Mouse (Mus musculus): ENCODE measurements around the gene Supt5. TPM values are rescaled to one million over a fixed set of nuclear protein-coding genes. Genes with fewer than 3 reads are reported as not detected.

Supt5 gene
- polyA plus RNA-seq, 1 experiment from 2014 or later: 107 TPM

GRCm38 (mm10) chr7:28334534-28334933 lies 4.0 kb downstream of the Supt5 start:
- Histone ChIP-seq H3K9me3 (no peaks in the 10 kb centered on the region), H3K27me3 (ENCODE audit: insufficient read depth, poor library complexity, severe bottlenecking) (no peaks in the 10 kb centered on the region), H3K36me3 (peaks cover 70% of the 10 kb centered on the region), H3K4me1 (replicated peaks) (peaks cover 11% of the 10 kb centered on the region), H3K4me3 (no peak overlapping the region), H3K27ac (no peak overlapping the region)
- 95% methylated on average over 4 of the region's 4 CpGs for WGBS
- DNase-seq (ENCODE audit: low spot score): no peak

DNA sequence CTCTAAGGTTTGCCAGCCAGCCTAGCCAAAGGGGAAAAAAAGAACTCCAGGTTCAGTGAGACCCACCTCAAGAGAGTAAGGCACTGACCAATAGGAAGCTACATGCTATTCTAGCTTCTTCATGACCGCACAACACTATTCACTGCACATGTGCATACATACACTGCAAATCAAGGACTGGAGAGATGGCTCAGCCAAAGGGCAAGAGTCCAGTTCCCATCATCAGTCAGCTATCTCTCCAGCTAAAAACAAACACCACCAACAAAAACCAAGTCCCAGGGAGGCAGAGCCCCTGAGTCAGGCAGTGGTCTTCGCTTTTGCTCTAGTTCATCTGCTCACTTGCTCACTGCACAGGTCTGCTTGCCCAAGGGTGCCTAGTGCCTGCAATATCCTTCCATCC lies 10.3 kb downstream of the Supt5 start:
- H3K9me3 ChIP-seq: no peaks in the 10 kb centered on the region
- WGBS: 97% methylated on average over 2 of the region's 2 CpGs
- no peaks in the 10 kb centered on the region for H3K4me1 ChIP-seq (replicated peaks)
- no peak overlapping the region for H3K27ac ChIP-seq
- peaks cover 99% of the 10 kb centered on the region for H3K36me3 ChIP-seq
- DNase-seq (ENCODE audit: low spot score): no peak
- no peaks in the 10 kb centered on the region for H3K27me3 ChIP-seq (ENCODE audit: insufficient read depth, poor library complexity, severe bottlenecking)
- no peak overlapping the region for H3K4me3 ChIP-seq

- Histone ChIP-seq H3K27me3 (ENCODE audit: insufficient read depth, poor library complexity, severe bottlenecking) (no peaks in the 10 kb centered on the region), H3K4me1 (replicated peaks) (no peaks in the 10 kb centered on the region), H3K9me3 (no peaks in the 10 kb centered on the region), H3K27ac (no peak overlapping the region), H3K4me3 (no peak overlapping the region), H3K36me3 (peaks cover 100% of the 10 kb centered on the region)
- DNase-seq (ENCODE audit: low spot score): no peak
- 84% methylated on average over 4 of the region's 4 CpGs for WGBS
Measured at GRCm38 (mm10) chr7:28326457-28326856, 12.1 kb downstream of the Supt5 start.

GRCm38 (mm10) chr7:28325293-28325692 lies 13.3 kb downstream of the Supt5 start:
- H3K36me3 ChIP-seq: peaks cover 100% of the 10 kb centered on the region
- H3K9me3 ChIP-seq: no peaks in the 10 kb centered on the region
- H3K4me1 ChIP-seq (replicated peaks): no peaks in the 10 kb centered on the region
- no peaks in the 10 kb centered on the region for H3K27me3 ChIP-seq (ENCODE audit: insufficient read depth, poor library complexity, severe bottlenecking)
- H3K27ac ChIP-seq: no peak overlapping the region
- no peak for DNase-seq (ENCODE audit: low spot score)
- no peak overlapping the region for H3K4me3 ChIP-seq
- WGBS: 97% methylated on average over 8 of the region's 8 CpGs

GRCm38 (mm10) chr7:28321974-28322720 lies 16.4 kb downstream of the Supt5 start:
- H3K36me3 ChIP-seq: peaks cover 100% of the 10 kb centered on the region
- no peak overlapping the region for H3K27ac ChIP-seq
- DNase-seq (ENCODE audit: low spot score): no peak
- no peaks in the 10 kb centered on the region for H3K27me3 ChIP-seq (ENCODE audit: insufficient read depth, poor library complexity, severe bottlenecking)
- H3K4me1 ChIP-seq (replicated peaks): no peaks in the 10 kb centered on the region
- 94% methylated on average over 15 of the region's 15 CpGs for WGBS
- no peaks in the 10 kb centered on the region for H3K9me3 ChIP-seq
- H3K4me3 ChIP-seq: no peak overlapping the region

DNA sequence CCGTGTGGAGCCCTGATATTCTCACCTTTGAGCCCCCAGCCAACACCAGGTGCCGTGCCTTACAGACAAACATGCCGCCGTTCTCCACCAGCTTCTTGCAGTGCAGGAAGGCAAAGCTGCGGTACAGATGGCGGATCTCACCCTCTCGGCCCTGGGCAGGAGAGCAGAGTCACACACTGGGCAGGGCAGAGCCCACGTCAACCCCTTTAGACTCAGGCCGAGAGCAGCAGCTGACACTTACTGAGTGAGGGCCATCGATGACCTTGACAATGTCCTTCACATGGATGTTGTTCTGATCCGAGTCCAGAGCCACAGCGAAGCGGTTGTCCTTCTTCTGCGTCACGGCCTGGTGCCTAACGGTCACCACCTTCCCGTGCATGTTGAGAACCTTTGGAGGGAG lies 19.8 kb downstream of the Supt5 start:
- WGBS: 94% methylated on average over 17 of the region's 17 CpGs
- peaks cover 99% of the 10 kb centered on the region for H3K36me3 ChIP-seq
- no peaks in the 10 kb centered on the region for H3K27me3 ChIP-seq (ENCODE audit: insufficient read depth, poor library complexity, severe bottlenecking)
- no peaks in the 10 kb centered on the region for H3K9me3 ChIP-seq
- H3K27ac ChIP-seq: no peak overlapping the region
- no peak overlapping the region for H3K4me3 ChIP-seq
- no peak for DNase-seq (ENCODE audit: low spot score)
- H3K4me1 ChIP-seq (replicated peaks): no peaks in the 10 kb centered on the region

DNA sequence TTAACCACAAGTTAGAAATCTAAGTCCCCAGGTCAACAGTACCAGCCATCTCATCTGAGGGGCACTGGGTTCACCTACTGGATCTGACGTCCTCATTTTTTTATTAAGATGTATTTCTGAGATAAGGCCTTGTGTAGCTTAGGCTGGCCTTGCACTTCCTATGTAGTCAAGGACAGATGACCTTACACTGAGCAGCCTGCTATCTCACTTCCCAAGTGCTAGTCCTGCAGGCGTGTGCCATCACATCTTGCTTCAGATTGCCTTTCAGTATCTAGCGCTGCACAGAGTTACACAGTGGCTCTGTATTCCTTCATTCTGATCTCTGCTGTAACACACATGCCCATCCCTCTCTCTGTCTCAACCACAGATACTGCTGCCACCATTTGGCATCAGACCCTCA lies 20.5 kb downstream of the Supt5 start:
- DNase-seq (ENCODE audit: low spot score): no peak
- WGBS: 91% methylated on average over 3 of the region's 3 CpGs
- H3K36me3 ChIP-seq: peaks cover 92% of the 10 kb centered on the region

DNA sequence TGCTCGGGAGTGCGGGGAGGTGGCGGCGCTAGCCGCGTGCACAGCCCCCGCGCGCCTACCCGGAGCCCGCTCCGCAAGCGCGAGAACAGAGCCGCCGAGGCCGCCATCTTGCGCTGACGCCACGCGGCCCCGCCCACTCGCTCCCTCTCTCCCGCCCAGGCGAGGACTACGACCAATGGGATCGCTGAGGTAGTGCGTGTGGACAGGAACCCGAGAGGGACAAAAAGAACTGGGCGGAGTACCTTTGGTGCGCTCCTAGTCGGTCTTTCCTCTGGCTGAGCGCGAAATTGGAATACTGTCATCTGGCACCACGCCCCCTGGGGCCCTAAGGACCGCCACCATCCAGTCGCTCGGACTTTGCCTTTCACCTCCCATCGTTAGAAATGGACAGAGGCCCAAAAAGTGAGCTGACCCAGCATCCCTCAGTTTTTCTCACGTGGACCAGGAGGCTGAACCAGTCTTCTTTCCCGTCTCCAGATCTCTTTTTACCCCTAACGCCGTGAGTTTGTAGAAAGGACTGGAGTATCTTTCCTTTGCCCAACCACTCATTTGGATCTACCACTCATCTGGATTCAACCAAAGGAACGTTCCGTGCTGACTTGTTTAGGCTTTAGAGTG lies 26.5 kb downstream of the Supt5 start, which contains the start of gene Timm50:
Gene Timm50, minus strand, starts transcription at position 147 of the 618 bp plus-strand sequence.
- Histone ChIP-seq H3K4me3 (peak within 1 kb of the TSS; percentile 80), H3K27me3 (ENCODE audit: insufficient read depth, poor library complexity, severe bottlenecking) (no peaks in the 10 kb centered on the region), H3K9me3 (no peaks in the 10 kb centered on the region), H3K27ac (peak within 1 kb of the TSS; percentile 95), H3K4me1 (replicated peaks) (peaks cover 49% of the 10 kb centered on the region), H3K36me3 (peaks cover 67% of the 10 kb centered on the region)
- DNase-seq (ENCODE audit: low spot score): peak; percentile 96
- WGBS: under 1% methylated on average over 45 of the region's 45 CpGs

More for the DNA sequence above, 20.5 kb downstream of the Supt5 start:
- Histone ChIP-seq H3K27ac (no peak overlapping the region), H3K27me3 (ENCODE audit: insufficient read depth, poor library complexity, severe bottlenecking) (no peaks in the 10 kb centered on the region), H3K4me1 (replicated peaks) (no peaks in the 10 kb centered on the region), H3K4me3 (no peak overlapping the region), H3K9me3 (no peaks in the 10 kb centered on the region)

GRCm38 (mm10) chr7:28311151-28311925 lies 27.2 kb downstream of the Supt5 start:
- H3K27me3 ChIP-seq (ENCODE audit: insufficient read depth, poor library complexity, severe bottlenecking): no peaks in the 10 kb centered on the region
- H3K9me3 ChIP-seq: no peaks in the 10 kb centered on the region
- H3K4me1 ChIP-seq (replicated peaks): peaks cover 49% of the 10 kb centered on the region
- H3K4me3 ChIP-seq: peak overlapping the region; percentile 80
- WGBS: 9% methylated on average over 35 of the region's 35 CpGs
- peaks cover 67% of the 10 kb centered on the region for H3K36me3 ChIP-seq
- DNase-seq (ENCODE audit: low spot score): no peak
- peak overlapping the region; percentile 95 for H3K27ac ChIP-seq

DNA sequence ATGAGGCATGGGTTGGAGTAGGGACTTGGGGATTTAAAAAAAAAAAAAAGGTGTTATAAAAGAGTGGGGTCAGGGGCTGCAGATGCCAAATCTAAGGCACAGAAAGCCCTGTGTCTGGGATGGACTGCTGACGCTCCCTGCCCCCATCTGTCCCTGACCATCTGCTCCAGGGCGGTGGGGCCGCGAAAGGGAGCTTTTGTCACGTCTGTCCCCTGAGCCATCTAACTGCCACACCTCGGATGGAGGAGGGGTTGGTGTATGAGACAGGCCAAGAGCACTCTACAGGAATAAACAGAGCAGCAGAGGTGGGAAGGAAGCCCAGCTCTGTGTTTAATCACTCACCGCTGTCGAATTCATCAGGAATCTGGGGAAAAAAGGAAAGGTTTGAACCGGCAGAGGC lies 28.8 kb downstream of the Supt5 start:
- peaks cover 49% of the 10 kb centered on the region for H3K4me1 ChIP-seq (replicated peaks)
- no peaks in the 10 kb centered on the region for H3K27me3 ChIP-seq (ENCODE audit: insufficient read depth, poor library complexity, severe bottlenecking)
- 53% methylated on average over 9 of the region's 9 CpGs for WGBS
- DNase-seq (ENCODE audit: low spot score): peak; percentile 70
- H3K27ac ChIP-seq: peak overlapping the region; percentile 95
- peaks cover 67% of the 10 kb centered on the region for H3K36me3 ChIP-seq
- H3K4me3 ChIP-seq: peak overlapping the region; percentile 80
- no peaks in the 10 kb centered on the region for H3K9me3 ChIP-seq

DNA sequence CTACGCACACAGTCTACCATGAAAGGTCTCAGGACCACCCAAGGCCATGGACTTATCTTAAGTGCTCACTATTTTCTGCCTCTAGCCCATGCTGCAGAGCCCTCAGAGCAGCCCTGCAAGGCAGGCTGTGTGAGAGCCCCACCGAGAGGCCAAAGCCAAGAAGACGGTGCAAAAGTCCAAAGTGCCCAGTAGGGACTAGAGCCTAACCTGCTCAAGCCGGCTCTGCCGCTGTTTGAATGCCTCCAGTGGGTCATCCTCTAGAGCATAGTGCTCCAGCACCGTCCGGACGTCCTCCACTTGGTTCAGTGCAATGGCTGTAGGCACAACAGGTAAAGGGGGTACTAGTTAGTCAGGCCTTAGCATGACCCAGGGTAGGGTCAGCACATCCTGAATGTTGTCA lies 32.3 kb downstream of the Supt5 start:
- no peak overlapping the region for H3K27ac ChIP-seq
- H3K36me3 ChIP-seq: peaks cover 59% of the 10 kb centered on the region
- H3K4me1 ChIP-seq (replicated peaks): peaks cover 68% of the 10 kb centered on the region

GRCm38 (mm10) chr7:28305641-28306040 lies 32.9 kb downstream of the Supt5 start:
- peaks cover 19% of the 10 kb centered on the region for H3K27me3 ChIP-seq (ENCODE audit: insufficient read depth, poor library complexity, severe bottlenecking)
- no peak overlapping the region for H3K4me3 ChIP-seq
- H3K4me1 ChIP-seq (replicated peaks): peaks cover 66% of the 10 kb centered on the region
- 90% methylated on average over 10 of the region's 10 CpGs for WGBS
- DNase-seq (ENCODE audit: low spot score): no peak
- peaks cover 59% of the 10 kb centered on the region for H3K36me3 ChIP-seq
- no peaks in the 10 kb centered on the region for H3K9me3 ChIP-seq
- H3K27ac ChIP-seq: no peak overlapping the region

More for the DNA sequence above, 32.3 kb downstream of the Supt5 start:
- WGBS: 94% methylated on average over 8 of the region's 8 CpGs
- Histone ChIP-seq H3K27me3 (ENCODE audit: insufficient read depth, poor library complexity, severe bottlenecking) (peaks cover 14% of the 10 kb centered on the region), H3K4me3 (no peak overlapping the region), H3K9me3 (no peaks in the 10 kb centered on the region)
- no peak for DNase-seq (ENCODE audit: low spot score)

All from hindbrain, embryonic 10.5 days (tissue).